Mouse (Mus musculus) kidney, embryonic 16.5 days (tissue): ENCODE data around the gene Tmem97. TPM values are rescaled to one million over a fixed set of nuclear protein-coding genes. Genes with fewer than 3 reads are reported as not detected.
A peak's percentile ranks its signal among the peaks of the same experiment; 100 is the strongest.

ENCODE experiments used
- ATAC-seq: fragments of 200-750 bp; cut with Nextera tagmentation; 2 replicates; pipeline ENCODE4 v1.8.0; 2017; ENCODE audit warnings: moderate TSS enrichment; ENCODE audit not compliant: low FRiP score, low TSS enrichment
- H3K27ac ChIP-seq: fragments of 300-500 bp; sonication (generic); 2 replicates; pipeline ENCODE4 v1.5.1; 2014; ENCODE audit warnings: low read length
- H3K27me3 ChIP-seq: fragments of 300-500 bp; sonication (generic); 2 replicates; pipeline ENCODE4 v1.6.1; 2014; ENCODE audit warnings: low read length, control low read depth, mixed read lengths; ENCODE audit not compliant: insufficient read depth
- H3K36me3 ChIP-seq: fragments of 300-500 bp; sonication (generic); 2 replicates; pipeline ENCODE4 v1.6.1; 2014; ENCODE audit warnings: low read length, control low read depth, mixed read lengths; ENCODE audit not compliant: insufficient read depth
- H3K4me1 ChIP-seq: fragments of 300-500 bp; sonication (generic); 2 replicates; pipeline ENCODE4 v1.6.1; 2014; ENCODE audit warnings: low read length, control low read depth, mixed read lengths; ENCODE audit not compliant: insufficient read depth
- H3K4me2 ChIP-seq: fragments of 300-500 bp; sonication (generic); replicated peaks from 2 replicates; pipeline ENCODE4 v1.6.1; 2014; ENCODE audit warnings: low read depth, low read length
- H3K4me3 ChIP-seq: fragments of 300-500 bp; sonication (generic); 2 replicates; pipeline ENCODE4 v1.5.1; 2014; ENCODE audit warnings: mild to moderate bottlenecking, low read length
- H3K9ac ChIP-seq: fragments of 300-500 bp; sonication (generic); replicated peaks from 2 replicates; pipeline ENCODE4 v1.6.1; 2014; ENCODE audit warnings: low read length
- H3K9me3 ChIP-seq: fragments of 300-500 bp; sonication (generic); 2 replicates; pipeline ENCODE4 v1.6.1; 2016; ENCODE audit warnings: low read length, control low read depth
- WGBS: fragments of 180-500 bp; shearing (Covaris S2); extraction: QIAGEN DNeasy Blood & Tissue Kit; methylation state at CpG from one replicate; pipeline ENCODE4 v1.1.7; 2014; 5-methylcytosine and 5-hydroxymethylcytosine counted together
- polyA plus RNA-seq: library from polyadenylated mRNA; unstranded; fragments of >200 nt; fragmentation: Nextera tagmentation; extraction: Ambion mirVana; gene quantifications from 2 replicates; pipeline ENCODE4 v1.2.1, GENCODE M21; 2015

The Tmem97 gene
- polyA plus RNA-seq, 1 experiment from 2014 or later, result 70.7 TPM

- no peak overlapping the region for H3K27ac ChIP-seq
- H3K4me2 ChIP-seq, result no peak overlapping the region
- H3K4me3 ChIP-seq, result no peak overlapping the region
- no peak overlapping the region for H3K9ac ChIP-seq
- ATAC-seq, result no peak
- 90% methylated on average over 1 of the region's 1 CpGs for WGBS
- H3K36me3 ChIP-seq, result peaks cover 93% of the 10 kb centered on the region
- no peaks in the 10 kb centered on the region for H3K27me3 ChIP-seq
- no peaks in the 10 kb centered on the region for H3K4me1 ChIP-seq
- no peaks in the 10 kb centered on the region for H3K9me3 ChIP-seq
These were observed 28.0 kb downstream of the Tmem97 start for GRCm38 (mm10) chr11:78522481-78522997.

GRCm38 (mm10) chr11:78521880-78522279 lies 28.7 kb downstream of the Tmem97 start:
- Histone ChIP-seq H3K9me3 (no peaks in the 10 kb centered on the region), H3K4me1 (no peaks in the 10 kb centered on the region), H3K9ac (no peak overlapping the region), H3K27me3 (no peaks in the 10 kb centered on the region), H3K4me3 (no peak overlapping the region), H3K4me2 (no peak overlapping the region), H3K36me3 (peaks cover 89% of the 10 kb centered on the region), H3K27ac (no peak overlapping the region)
- ATAC-seq, result no peak
- WGBS, result 80% methylated on average over 3 of the region's 3 CpGs

GRCm38 (mm10) chr11:78518931-78519330 lies 31.6 kb downstream of the Tmem97 start:
- Histone ChIP-seq H3K4me1 (no peaks in the 10 kb centered on the region), H3K4me2 (no peak overlapping the region), H3K4me3 (no peak overlapping the region), H3K27me3 (no peaks in the 10 kb centered on the region), H3K36me3 (peaks cover 87% of the 10 kb centered on the region), H3K9ac (no peak overlapping the region), H3K27ac (no peak overlapping the region), H3K9me3 (no peaks in the 10 kb centered on the region)
- WGBS, result 91% methylated on average over 10 of the region's 10 CpGs
- no peak for ATAC-seq

GRCm38 (mm10) chr11:78515549-78516325 lies 34.8 kb downstream of the Tmem97 start:
- Histone ChIP-seq H3K9me3 (no peaks in the 10 kb centered on the region), H3K4me1 (peaks cover 18% of the 10 kb centered on the region), H3K4me3 (no peak overlapping the region), H3K36me3 (peaks cover 58% of the 10 kb centered on the region), H3K27me3 (no peaks in the 10 kb centered on the region), H3K27ac (no peak overlapping the region), H3K9ac (no peak overlapping the region), H3K4me2 (no peak overlapping the region)
- no peak for ATAC-seq
- 75% methylated on average over 2 of the region's 2 CpGs for WGBS

- Histone ChIP-seq H3K27ac (no peak overlapping the region), H3K4me2 (peak overlapping the region; percentile 58), H3K4me1 (peaks cover 18% of the 10 kb centered on the region), H3K9me3 (no peaks in the 10 kb centered on the region), H3K36me3 (peaks cover 47% of the 10 kb centered on the region), H3K4me3 (peak overlapping the region; percentile 81), H3K27me3 (no peaks in the 10 kb centered on the region), H3K9ac (peak overlapping the region; percentile 95)
- 69% methylated on average over 3 of the region's 3 CpGs for WGBS
- no peak for ATAC-seq
These were observed 37.3 kb downstream of the Tmem97 start for GRCm38 (mm10) chr11:78513106-78513790.

- Histone ChIP-seq H3K27me3 (no peaks in the 10 kb centered on the region), H3K4me3 (peak within 1 kb of the TSS; percentile 81), H3K4me2 (peak within 1 kb of the TSS; percentile 58), H3K36me3 (peaks cover 47% of the 10 kb centered on the region), H3K9me3 (no peaks in the 10 kb centered on the region), H3K4me1 (peaks cover 18% of the 10 kb centered on the region), H3K27ac (peak within 1 kb of the TSS; percentile 85), H3K9ac (peak within 1 kb of the TSS; percentile 95)
- WGBS, result under 1% methylated on average over 66 of the region's 67 CpGs
- ATAC-seq, result peak; percentile 97
These were observed 38.3 kb downstream of the Tmem97 start, which contains the start of the genes Tmem199 and Poldip2 for GRCm38 (mm10) chr11:78512025-78512957. Gene Tmem199, minus strand, starts transcription at chr11:78512172. Gene Poldip2, plus strand, starts transcription at chr11:78512193.

GRCm38 (mm10) chr11:78509148-78509547 lies 41.4 kb downstream of the Tmem97 start:
- WGBS, result 79% methylated on average over 5 of the region's 5 CpGs
- Histone ChIP-seq H3K4me2 (no peak overlapping the region), H3K4me1 (peaks cover 18% of the 10 kb centered on the region), H3K4me3 (no peak overlapping the region), H3K27me3 (no peaks in the 10 kb centered on the region), H3K9me3 (no peaks in the 10 kb centered on the region), H3K27ac (no peak overlapping the region), H3K9ac (no peak overlapping the region), H3K36me3 (peaks cover 32% of the 10 kb centered on the region)
- ATAC-seq, result no peak

- H3K36me3 ChIP-seq, result peaks cover 30% of the 10 kb centered on the region
- no peaks in the 10 kb centered on the region for H3K9me3 ChIP-seq
- no peaks in the 10 kb centered on the region for H3K4me1 ChIP-seq
- H3K27ac ChIP-seq, result no peak overlapping the region
- WGBS, result 82% methylated on average over 3 of the region's 3 CpGs
- ATAC-seq, result no peak
- peaks cover 7% of the 10 kb centered on the region for H3K27me3 ChIP-seq
- no peak overlapping the region for H3K9ac ChIP-seq
- H3K4me2 ChIP-seq, result no peak overlapping the region
- H3K4me3 ChIP-seq, result no peak overlapping the region
These were observed 45.1 kb downstream of the Tmem97 start for GRCm38 (mm10) chr11:78505430-78505829.

- no peak within 1 kb of the TSS for H3K27ac ChIP-seq
- no peaks in the 10 kb centered on the region for H3K9me3 ChIP-seq
- no peak within 1 kb of the TSS for H3K9ac ChIP-seq
- peaks cover 16% of the 10 kb centered on the region for H3K27me3 ChIP-seq
- no peak within 1 kb of the TSS for H3K4me2 ChIP-seq
- no peak for ATAC-seq
- H3K4me3 ChIP-seq, result no peak within 1 kb of the TSS
- H3K4me1 ChIP-seq, result peaks cover 1% of the 10 kb centered on the region
- H3K36me3 ChIP-seq, result peaks cover 18% of the 10 kb centered on the region
- 78% methylated on average over 7 of the region's 7 CpGs for WGBS
These were observed 47.5 kb downstream of the Tmem97 start, which contains the start of gene Sebox for GRCm38 (mm10) chr11:78502909-78503650. Gene Sebox, plus strand, starts transcription at chr11:78503447.
